Mouse (Mus musculus) hindbrain, embryonic 12.5 days (tissue): ENCODE results near the gene Slc15a4. TPM values are rescaled to one million over a fixed set of nuclear protein-coding genes. Genes with fewer than 3 reads are reported as not detected.
A peak's percentile ranks its signal among the peaks of the same experiment; 100 is the strongest.

Experiments used
- ATAC-seq: fragments of 200-750 bp; cut with Nextera tagmentation; 2 replicates; pipeline ENCODE4 v1.8.0; 2017; ENCODE audit warnings: moderate TSS enrichment; ENCODE audit not compliant: low FRiP score
- H3K27ac ChIP-seq: fragments of 300-500 bp; sonication (generic); 2 replicates; pipeline ENCODE4 v1.5.1; 2016; ENCODE audit warnings: mild to moderate bottlenecking
- H3K27me3 ChIP-seq: fragments of 300-500 bp; sonication (generic); 2 replicates; pipeline ENCODE4 v1.6.1; 2016; ENCODE audit warnings: mild to moderate bottlenecking
- H3K36me3 ChIP-seq: fragments of 300-500 bp; sonication (generic); 2 replicates; pipeline ENCODE4 v1.6.1; 2016; ENCODE audit warnings: mild to moderate bottlenecking
- H3K4me1 ChIP-seq: fragments of 300-500 bp; sonication (generic); 2 replicates; pipeline ENCODE4 v1.6.1; 2016
- H3K4me2 ChIP-seq: fragments of 300-500 bp; sonication (generic); replicated peaks from 2 replicates; pipeline ENCODE4 v1.6.1; 2016; ENCODE audit warnings: mild to moderate bottlenecking
- H3K4me3 ChIP-seq: fragments of 300-500 bp; sonication (generic); 2 replicates; pipeline ENCODE4 v1.5.1; 2016; ENCODE audit warnings: mild to moderate bottlenecking
- H3K9ac ChIP-seq: fragments of 300-500 bp; sonication (generic); 2 replicates; pipeline ENCODE4 v1.6.1; 2016; ENCODE audit warnings: mild to moderate bottlenecking, moderate library complexity
- H3K9me3 ChIP-seq: fragments of 300-500 bp; sonication (generic); replicated peaks from 2 replicates; pipeline ENCODE4 v1.6.1; 2016; ENCODE audit warnings: mild to moderate bottlenecking
- WGBS: fragments of 180-500 bp; shearing (Covaris S2); methylation state at CpG from one replicate; pipeline ENCODE4 v1.1.7; 2016; 5-methylcytosine and 5-hydroxymethylcytosine counted together
- polyA plus RNA-seq: library from polyadenylated mRNA; unstranded; fragments of >200 nt; fragmentation: Nextera tagmentation; extraction: Ambion mirVana; gene quantifications from 2 replicates; pipeline ENCODE4 v1.2.1, GENCODE M21; 2016

Gene Slc15a4
- polyA plus RNA-seq, 1 experiment from 2014 or later = 28.5 TPM

GRCm38 (mm10) chr5:127616884-127617635 lies 15.6 kb downstream of the Slc15a4 start:
- no peaks in the 10 kb centered on the region for H3K27me3 ChIP-seq
- H3K4me3 ChIP-seq = peak overlapping the region; percentile 91
- peak overlapping the region; percentile 98 for H3K9ac ChIP-seq
- peak; percentile 92 for ATAC-seq
- H3K4me1 ChIP-seq = peaks cover 26% of the 10 kb centered on the region
- H3K36me3 ChIP-seq = no peaks in the 10 kb centered on the region
- peak overlapping the region; percentile 85 for H3K27ac ChIP-seq
- no peaks in the 10 kb centered on the region for H3K9me3 ChIP-seq
- under 1% methylated on average over 91 of the region's 91 CpGs for WGBS
- peak overlapping the region; percentile 92 for H3K4me2 ChIP-seq

GRCm38 (mm10) chr5:127616151-127616550 lies 16.5 kb downstream of the Slc15a4 start:
- Histone ChIP-seq H3K4me3 (peak overlapping the region; percentile 91), H3K9ac (peak overlapping the region; percentile 98), H3K27me3 (no peaks in the 10 kb centered on the region), H3K9me3 (no peaks in the 10 kb centered on the region), H3K4me2 (peak overlapping the region; percentile 92), H3K4me1 (peaks cover 26% of the 10 kb centered on the region), H3K36me3 (no peaks in the 10 kb centered on the region), H3K27ac (no peak overlapping the region)
- WGBS = 17% methylated on average over 5 of the region's 5 CpGs
- ATAC-seq = no peak

- H3K4me3 ChIP-seq = peak overlapping the region; percentile 91
- peak overlapping the region; percentile 92 for H3K4me2 ChIP-seq
- peak overlapping the region; percentile 98 for H3K9ac ChIP-seq
- H3K9me3 ChIP-seq = no peaks in the 10 kb centered on the region
- H3K27me3 ChIP-seq = no peaks in the 10 kb centered on the region
- no peak for ATAC-seq
- WGBS = 87% methylated on average over 3 of the region's 3 CpGs
- H3K36me3 ChIP-seq = no peaks in the 10 kb centered on the region
- no peak overlapping the region for H3K27ac ChIP-seq
- H3K4me1 ChIP-seq = peaks cover 31% of the 10 kb centered on the region
Observed at GRCm38 (mm10) chr5:127615459-127615858, 17.2 kb downstream of the Slc15a4 start.

- no peaks in the 10 kb centered on the region for H3K9me3 ChIP-seq
- H3K4me1 ChIP-seq = peaks cover 31% of the 10 kb centered on the region
- H3K4me3 ChIP-seq = no peak overlapping the region
- no peak overlapping the region for H3K9ac ChIP-seq
- no peak for ATAC-seq
- H3K27me3 ChIP-seq = no peaks in the 10 kb centered on the region
- WGBS = 96% methylated on average over 6 of the region's 6 CpGs
- H3K4me2 ChIP-seq = no peak overlapping the region
- peaks cover 15% of the 10 kb centered on the region for H3K36me3 ChIP-seq
- H3K27ac ChIP-seq = no peak overlapping the region
Observed at GRCm38 (mm10) chr5:127612397-127612796, 20.3 kb downstream of the Slc15a4 start.

GRCm38 (mm10) chr5:127611881-127612280 lies 20.8 kb downstream of the Slc15a4 start:
- peaks cover 31% of the 10 kb centered on the region for H3K4me1 ChIP-seq
- H3K27me3 ChIP-seq = no peaks in the 10 kb centered on the region
- H3K9ac ChIP-seq = no peak overlapping the region
- no peak overlapping the region for H3K4me3 ChIP-seq
- 88% methylated on average over 1 of the region's 1 CpGs for WGBS
- no peak for ATAC-seq
- H3K4me2 ChIP-seq = no peak overlapping the region
- no peaks in the 10 kb centered on the region for H3K9me3 ChIP-seq
- H3K36me3 ChIP-seq = peaks cover 16% of the 10 kb centered on the region
- H3K27ac ChIP-seq = no peak overlapping the region

GRCm38 (mm10) chr5:127610787-127611509 lies 21.7 kb downstream of the Slc15a4 start:
- Histone ChIP-seq H3K27me3 (no peaks in the 10 kb centered on the region), H3K36me3 (peaks cover 25% of the 10 kb centered on the region), H3K4me1 (peaks cover 25% of the 10 kb centered on the region), H3K9me3 (no peaks in the 10 kb centered on the region), H3K4me3 (no peak overlapping the region), H3K27ac (no peak overlapping the region), H3K9ac (no peak overlapping the region), H3K4me2 (no peak overlapping the region)
- no peak for ATAC-seq
- 89% methylated on average over 6 of the region's 6 CpGs for WGBS

GRCm38 (mm10) chr5:127609191-127609714 lies 23.4 kb downstream of the Slc15a4 start:
- no peak overlapping the region for H3K27ac ChIP-seq
- no peaks in the 10 kb centered on the region for H3K9me3 ChIP-seq
- 90% methylated on average over 7 of the region's 7 CpGs for WGBS
- H3K27me3 ChIP-seq = no peaks in the 10 kb centered on the region
- peaks cover 36% of the 10 kb centered on the region for H3K36me3 ChIP-seq
- peaks cover 8% of the 10 kb centered on the region for H3K4me1 ChIP-seq
- H3K4me2 ChIP-seq = no peak overlapping the region
- no peak for ATAC-seq
- H3K4me3 ChIP-seq = no peak overlapping the region
- H3K9ac ChIP-seq = no peak overlapping the region

GRCm38 (mm10) chr5:127607507-127607906 lies 25.2 kb downstream of the Slc15a4 start:
- no peak for ATAC-seq
- no peak overlapping the region for H3K27ac ChIP-seq
- no peaks in the 10 kb centered on the region for H3K9me3 ChIP-seq
- WGBS = 90% methylated on average over 2 of the region's 2 CpGs
- H3K27me3 ChIP-seq = no peaks in the 10 kb centered on the region
- no peak overlapping the region for H3K4me2 ChIP-seq
- peaks cover 53% of the 10 kb centered on the region for H3K36me3 ChIP-seq
- H3K9ac ChIP-seq = peak overlapping the region; percentile 32; the same call in 1 of the 2 replicates
- peaks cover 5% of the 10 kb centered on the region for H3K4me1 ChIP-seq
- H3K4me3 ChIP-seq = no peak overlapping the region

- Histone ChIP-seq H3K4me3 (no peak overlapping the region), H3K27me3 (no peaks in the 10 kb centered on the region), H3K4me1 (no peaks in the 10 kb centered on the region), H3K9ac (no peak overlapping the region), H3K27ac (no peak overlapping the region), H3K4me2 (no peak overlapping the region), H3K36me3 (peaks cover 86% of the 10 kb centered on the region), H3K9me3 (no peaks in the 10 kb centered on the region)
- WGBS = 94% methylated on average over 5 of the region's 5 CpGs
- no peak for ATAC-seq
Observed at GRCm38 (mm10) chr5:127602996-127603395, 29.7 kb downstream of the Slc15a4 start.

GRCm38 (mm10) chr5:127596862-127597261 lies 35.8 kb downstream of the Slc15a4 start:
- Histone ChIP-seq H3K27me3 (no peaks in the 10 kb centered on the region), H3K9me3 (no peaks in the 10 kb centered on the region), H3K9ac (no peak overlapping the region), H3K4me1 (no peaks in the 10 kb centered on the region), H3K4me2 (no peak overlapping the region), H3K4me3 (no peak overlapping the region), H3K27ac (no peak overlapping the region), H3K36me3 (peaks cover 91% of the 10 kb centered on the region)
- no peak for ATAC-seq
- WGBS = 97% methylated on average over 7 of the region's 7 CpGs

GRCm38 (mm10) chr5:127595676-127596075 lies 37.0 kb downstream of the Slc15a4 start:
- no peak for ATAC-seq
- WGBS = 93% methylated on average over 3 of the region's 3 CpGs
- no peak overlapping the region for H3K4me2 ChIP-seq
- no peaks in the 10 kb centered on the region for H3K4me1 ChIP-seq
- H3K4me3 ChIP-seq = no peak overlapping the region
- peaks cover 83% of the 10 kb centered on the region for H3K36me3 ChIP-seq
- no peaks in the 10 kb centered on the region for H3K27me3 ChIP-seq
- H3K27ac ChIP-seq = no peak overlapping the region
- H3K9ac ChIP-seq = no peak overlapping the region
- no peaks in the 10 kb centered on the region for H3K9me3 ChIP-seq

GRCm38 (mm10) chr5:127592854-127593253 lies 39.8 kb downstream of the Slc15a4 start:
- Histone ChIP-seq H3K9ac (no peak overlapping the region), H3K9me3 (no peaks in the 10 kb centered on the region), H3K4me3 (no peak overlapping the region), H3K4me1 (no peaks in the 10 kb centered on the region), H3K4me2 (no peak overlapping the region), H3K36me3 (peaks cover 58% of the 10 kb centered on the region), H3K27ac (no peak overlapping the region), H3K27me3 (no peaks in the 10 kb centered on the region)
- WGBS = 79% methylated on average over 6 of the region's 6 CpGs
- ATAC-seq = no peak
